Mouse (Mus musculus) MEL (cell line): ENCODE measurements around the gene Sort1.

Source experiments
- CTCF ChIP-seq, 3 experiments: IDR thresholded peaks in 2 of 3; conservative IDR thresholded peaks in 1 of 3; 2 replicates each; pipeline ENCODE4 v1.5.1; 2011 to 2012; ENCODE audit warnings: low read length in 3 of 3, low read depth in 2 of 3, mild to moderate bottlenecking in 2 of 3, improper control_type of control experiment in 1 of 3, inconsistent platforms in 1 of 3, mixed read lengths in 1 of 3, moderate library complexity in 1 of 3; ENCODE audit not compliant: control insufficient read depth in 1 of 3, insufficient read depth in 1 of 3, poor library complexity in 1 of 3, severe bottlenecking in 1 of 3
- EP300 ChIP-seq, 2 experiments: IDR thresholded peaks; 2 replicates each; pipeline ENCODE4 v1.6.1; 2011; ENCODE audit warnings: improper control_type of control experiment in 2 of 2, low read length in 2 of 2, low read depth in 1 of 2, mild to moderate bottlenecking in 1 of 2
- HCFC1 ChIP-seq: IDR thresholded peaks from 2 replicates; pipeline ENCODE4 v1.6.1; 2012; ENCODE audit warnings: low read depth, mild to moderate bottlenecking, inconsistent platforms, low read length, improper control_type of control experiment, moderate library complexity
- MEF2A ChIP-seq: IDR thresholded peaks from 2 replicates; pipeline ENCODE4 v1.6.1; 2014; ENCODE audit warnings: low read depth, mild to moderate bottlenecking, inconsistent platforms, low read length, improper control_type of control experiment; ENCODE audit not compliant: poor library complexity, insufficient replicate concordance, severe bottlenecking; ENCODE audit errors: extremely low read depth
- MYC ChIP-seq: IDR thresholded peaks from 2 replicates; pipeline ENCODE4 v1.6.1; 2011; ENCODE audit warnings: low read depth, mild to moderate bottlenecking, low read length, improper control_type of control experiment, moderate library complexity
- POLR2A ChIP-seq, 2 experiments: IDR thresholded peaks; 2 replicates each; pipeline ENCODE4 v1.6.1; 2011 to 2012; ENCODE audit warnings: low read length in 2 of 2, mild to moderate bottlenecking in 2 of 2, control low read depth in 1 of 2, improper control_type of control experiment in 1 of 2, low read depth in 1 of 2, moderate library complexity in 1 of 2; ENCODE audit not compliant: control insufficient read depth in 1 of 2, insufficient read depth in 1 of 2, poor library complexity in 1 of 2

GRCm38 (mm10) chr3:108400442-108400841 lies 116.6 kb downstream of the Sort1 start:
- TF ChIP-seq HCFC1: no peak
- TF ChIP-seq POLR2A (IDR thresholded peaks at IDR 0.05; ENCODE audit: control insufficient read depth in 1 of 2, insufficient read depth in 1 of 2, low read depth in 1 of 2, low read length in 2 of 2, poor library complexity in 1 of 2): no peak
- no peak for TF ChIP-seq EP300 (IDR thresholded peaks at IDR 0.05; ENCODE audit: low read depth in 1 of 2, low read length in 2 of 2)
- no peak for TF ChIP-seq CTCF (IDR thresholded peaks at IDR 0.05 in 2 of 3, conservative IDR thresholded peaks at IDR 0.05 in 1 of 3; ENCODE audit: control insufficient read depth in 1 of 3, insufficient read depth in 1 of 3, low read depth in 2 of 3, low read length in 3 of 3, poor library complexity in 1 of 3, severe bottlenecking in 1 of 3)
- TF ChIP-seq MYC: no peak
- no peak for TF ChIP-seq MEF2A
